Mouse (Mus musculus) monocyte, adult 59 days (primary cell): ENCODE results near the gene Mettl21c. TPM values are rescaled to one million over a fixed set of nuclear protein-coding genes. Genes with fewer than 3 reads are reported as not detected.

Source experiments
- total RNA-seq, 2 experiments: library from RNA; stranded (reverse); gene quantifications; one replicate each; pipeline ENCODE4 v1.2.4; 2023

Mettl21c gene
- total RNA-seq = not detected

GRCm38 (mm10) chr1:44019934-44020333 lies at the start of gene Mettl21c:
Gene Mettl21c, minus strand, starts transcription at chr1:44020034.

GRCm38 (mm10) chr1:44061836-44062235 lies 42.0 kb upstream of the Mettl21c start, which contains the start of gene Gm8251:
Gene Gm8251, minus strand, starts transcription at chr1:44061936.

Other genes starting within 250 kb of the Mettl21c start
- gene Uxs1, start 192.2 kb downstream of the Mettl21c start, total RNA-seq = 10 to 100 TPM; 16.1 to 21.9 TPM
- gene Tpp2, start 86.4 kb downstream of the Mettl21c start, total RNA-seq = 10 to 100 TPM; 88.0 to 93.4 TPM
- gene Gm8251, start 41.9 kb upstream of the Mettl21c start, total RNA-seq = not detected
- gene Tex30, start 82.4 kb upstream of the Mettl21c start, total RNA-seq = 10 to 100 TPM; 12.9 to 15.3 TPM
- gene Kdelc1, start 98.8 kb upstream of the Mettl21c start, total RNA-seq = 1 to 10 TPM; 7.5 to 9.3 TPM
- 10 to 100 TPM in 1 of 2 experiments, 1 to 10 TPM in 1; 9.0 to 10.4 TPM for gene Bivm, start 98.9 kb upstream of the Mettl21c start, total RNA-seq
- gene Ercc5, start 127.7 kb upstream of the Mettl21c start, total RNA-seq = 10 to 100 TPM; 20.1 to 23.5 TPM
- gene Mettl21e, start 198.9 kb upstream of the Mettl21c start, total RNA-seq = not detected